Mouse (Mus musculus) midbrain, embryonic 14.5 days (tissue): ENCODE results near the gene Cnrip1. TPM values are rescaled to one million over a fixed set of nuclear protein-coding genes. Genes with fewer than 3 reads are reported as not detected.
A peak's percentile ranks its signal among the peaks of the same experiment; 100 is the strongest.
"Not testable (repeated sequence)": the region's sequence is repeated elsewhere in the genome, so short reads cannot be mapped to it uniquely, and the experiment has no call there.

ENCODE experiments used
- ATAC-seq: fragments of 200-750 bp; cut with Nextera tagmentation; 2 replicates; pipeline ENCODE4 v1.8.0; 2017; ENCODE audit warnings: moderate number of reproducible peaks, moderate library complexity; ENCODE audit not compliant: low FRiP score, low TSS enrichment
- DNase-seq: peaks from one replicate; pipeline ENCODE4 v3.0.0-alpha.2; 2015
- H3K27ac ChIP-seq: fragments of 300-500 bp; sonication (generic); replicated peaks from 2 replicates; pipeline ENCODE4 v1.5.1; 2014; ENCODE audit warnings: mild to moderate bottlenecking, low read depth, low read length, moderate library complexity
- H3K27me3 ChIP-seq: fragments of 300-500 bp; sonication (generic); 2 replicates; pipeline ENCODE4 v1.6.1; 2014; ENCODE audit warnings: low read length, control low read depth, mixed read lengths; ENCODE audit not compliant: control insufficient read depth, insufficient read depth
- H3K36me3 ChIP-seq: fragments of 300-500 bp; sonication (generic); 2 replicates; pipeline ENCODE4 v1.6.1; 2014; ENCODE audit warnings: low read length, control low read depth; ENCODE audit not compliant: control insufficient read depth, insufficient read depth
- H3K4me1 ChIP-seq: fragments of 300-500 bp; sonication (generic); 2 replicates; pipeline ENCODE4 v1.6.1; 2014; ENCODE audit warnings: mild to moderate bottlenecking, antibody characterized with exemption, low read length, control low read depth; ENCODE audit not compliant: control insufficient read depth, insufficient read depth
- H3K4me2 ChIP-seq: fragments of 300-500 bp; sonication (generic); 2 replicates; pipeline ENCODE4 v1.6.1; 2014; ENCODE audit warnings: mild to moderate bottlenecking, low read length, moderate library complexity
- H3K4me3 ChIP-seq: fragments of 300-500 bp; sonication (generic); replicated peaks from 2 replicates; pipeline ENCODE4 v1.5.1; 2014; ENCODE audit warnings: low read depth, low read length
- H3K9ac ChIP-seq: fragments of 300-500 bp; sonication (generic); replicated peaks from 2 replicates; pipeline ENCODE4 v1.6.1; 2014; ENCODE audit warnings: mild to moderate bottlenecking, low read length, moderate library complexity
- H3K9me3 ChIP-seq: fragments of 300-500 bp; sonication (generic); 2 replicates; pipeline ENCODE4 v1.6.1; 2016; ENCODE audit warnings: low read length, control low read depth, mixed read lengths; ENCODE audit not compliant: control insufficient read depth
- WGBS: fragments of 180-500 bp; shearing (Covaris S2); extraction: QIAGEN DNeasy Blood & Tissue Kit; methylation state at CpG from one replicate; pipeline ENCODE4 v1.1.7; 2014; 5-methylcytosine and 5-hydroxymethylcytosine counted together
- polyA plus RNA-seq: library from polyadenylated mRNA; unstranded; fragments of >200 nt; fragmentation: Nextera tagmentation; extraction: Ambion mirVana; gene quantifications from 2 replicates; pipeline ENCODE4 v1.2.1, GENCODE M21; 2014

Gene Cnrip1
- polyA plus RNA-seq, result 131 and 161 TPM in 2 replicates

- Histone ChIP-seq H3K4me3 (peak within 1 kb of the TSS; percentile 67), H3K4me2 (peak within 1 kb of the TSS; percentile 78), H3K27ac (peak within 1 kb of the TSS; percentile 93), H3K36me3 (peaks cover 12% of the 10 kb centered on the region), H3K9me3 (no peaks in the 10 kb centered on the region), H3K4me1 (peaks cover 17% of the 10 kb centered on the region), H3K9ac (peak within 1 kb of the TSS; percentile 88), H3K27me3 (no peaks in the 10 kb centered on the region)
- WGBS, result under 1% methylated on average over 38 of the region's 38 CpGs
- peak; percentile 90 for DNase-seq
- peak; percentile 95 for ATAC-seq
These were observed at the start of gene Cnrip1, which contains the start of gene Plek for GRCm38 (mm10) chr11:17051545-17052475. Gene Cnrip1 (plus strand): TSS chr11:17051586. Gene Plek (minus strand): TSS chr11:17052381.

- H3K4me2 ChIP-seq, result no peak overlapping the region
- 92% methylated on average over 7 of the region's 7 CpGs for WGBS
- no peak for ATAC-seq
These were observed 48.5 kb upstream of the Cnrip1 start for GRCm38 (mm10) chr11:17002739-17003373.

GRCm38 (mm10) chr11:17003757-17004156 is 47.6 kb upstream of the Cnrip1 start:
- WGBS, result 86% methylated on average over 3 of the region's 3 CpGs
- H3K9ac ChIP-seq, result no peak overlapping the region
- H3K36me3 ChIP-seq, result no peaks in the 10 kb centered on the region
- H3K4me2 ChIP-seq, result no peak overlapping the region
- no peak for ATAC-seq
- no peak overlapping the region for H3K27ac ChIP-seq
- DNase-seq, result no peak
- no peaks in the 10 kb centered on the region for H3K9me3 ChIP-seq
- H3K4me1 ChIP-seq, result no peaks in the 10 kb centered on the region
- no peaks in the 10 kb centered on the region for H3K27me3 ChIP-seq
- H3K4me3 ChIP-seq, result no peak overlapping the region

More at GRCm38 (mm10) chr11:17002739-17003373, 48.5 kb upstream of the Cnrip1 start:
- Histone ChIP-seq H3K4me1 (no peaks in the 10 kb centered on the region), H3K9ac (no peak overlapping the region), H3K4me3 (no peak overlapping the region), H3K36me3 (no peaks in the 10 kb centered on the region), H3K27ac (no peak overlapping the region), H3K27me3 (no peaks in the 10 kb centered on the region), H3K9me3 (no peaks in the 10 kb centered on the region)
- DNase-seq, result no peak

GRCm38 (mm10) chr11:17004899-17005846 is 46.2 kb upstream of the Cnrip1 start:
- H3K27me3 ChIP-seq, result no peaks in the 10 kb centered on the region
- ATAC-seq, result no peak
- no peaks in the 10 kb centered on the region for H3K4me1 ChIP-seq
- no peaks in the 10 kb centered on the region for H3K36me3 ChIP-seq
- H3K4me2 ChIP-seq, result no peak overlapping the region
- no peak overlapping the region for H3K9ac ChIP-seq
- H3K9me3 ChIP-seq, result no peaks in the 10 kb centered on the region
- DNase-seq, result no peak
- no peak overlapping the region for H3K4me3 ChIP-seq
- no peak overlapping the region for H3K27ac ChIP-seq
- 91% methylated on average over 4 of the region's 4 CpGs for WGBS

- not testable (repeated sequence) for H3K9me3 ChIP-seq, H3K4me3 ChIP-seq, H3K27me3 ChIP-seq, H3K36me3 ChIP-seq, DNase-seq, H3K4me1 ChIP-seq, H3K4me2 ChIP-seq, H3K27ac ChIP-seq, H3K9ac ChIP-seq, ATAC-seq
- WGBS, result 84% methylated on average over 2 of the region's 3 CpGs
These were observed 44.9 kb upstream of the Cnrip1 start for GRCm38 (mm10) chr11:17006526-17006925.

GRCm38 (mm10) chr11:17007517-17008173 is 43.7 kb upstream of the Cnrip1 start:
- H3K4me2 ChIP-seq, result no peak overlapping the region
- H3K36me3 ChIP-seq, result no peaks in the 10 kb centered on the region
- H3K4me1 ChIP-seq, result no peaks in the 10 kb centered on the region
- H3K27me3 ChIP-seq, result no peaks in the 10 kb centered on the region
- H3K9ac ChIP-seq, result no peak overlapping the region
- H3K4me3 ChIP-seq, result no peak overlapping the region
- WGBS, result 90% methylated on average over 5 of the region's 5 CpGs
- no peak for DNase-seq
- H3K27ac ChIP-seq, result no peak overlapping the region
- ATAC-seq, result no peak
- no peaks in the 10 kb centered on the region for H3K9me3 ChIP-seq

GRCm38 (mm10) chr11:17008498-17008941 is 42.9 kb upstream of the Cnrip1 start:
- WGBS, result 80% methylated on average over 7 of the region's 7 CpGs
- Histone ChIP-seq H3K36me3 (no peaks in the 10 kb centered on the region), H3K4me1 (no peaks in the 10 kb centered on the region), H3K9me3 (no peaks in the 10 kb centered on the region), H3K9ac (no peak overlapping the region), H3K4me3 (no peak overlapping the region), H3K4me2 (no peak overlapping the region), H3K27me3 (no peaks in the 10 kb centered on the region), H3K27ac (no peak overlapping the region)
- no peak for DNase-seq
- peak; percentile 27; the same call in 1 of the 2 replicates for ATAC-seq

GRCm38 (mm10) chr11:17012948-17013347 is 38.4 kb upstream of the Cnrip1 start:
- H3K4me2 ChIP-seq, result no peak overlapping the region
- H3K9me3 ChIP-seq, result peaks cover 3% of the 10 kb centered on the region; the same call in 1 of the 2 replicates
- no peak for DNase-seq
- no peaks in the 10 kb centered on the region for H3K4me1 ChIP-seq
- H3K27me3 ChIP-seq, result no peaks in the 10 kb centered on the region
- no peak overlapping the region for H3K9ac ChIP-seq
- H3K27ac ChIP-seq, result no peak overlapping the region
- H3K4me3 ChIP-seq, result no peak overlapping the region
- no peak for ATAC-seq
- no peaks in the 10 kb centered on the region for H3K36me3 ChIP-seq
